Mouse (Mus musculus): ENCODE measurements around the gene Srpk2.

- TF ChIP-seq POLR2A (IDR thresholded peaks at IDR 0.05; ENCODE audit: insufficient read depth, low read length) (no peak), EP300 (IDR thresholded peaks at IDR 0.05; ENCODE audit: insufficient read depth, low read depth, low read length) (no peak)
Observed at GRCm38 (mm10) chr5:23579120-23579880, 105.1 kb downstream of the Srpk2 start.

All from ES-Bruce4 (cell line).